Mouse (Mus musculus) common myeloid progenitor, adult 5-6 weeks (primary cell): ENCODE results near the gene Sass6. TPM values are rescaled to one million over a fixed set of nuclear protein-coding genes. Genes with fewer than 3 reads are reported as not detected.
"Not testable (repeated sequence)": the region's sequence is repeated elsewhere in the genome, so short reads cannot be mapped to it uniquely, and the experiment has no call there.

Experiments used
- ATAC-seq: replicated peaks from 2 replicates; pipeline ENCODE4 v1.8.0; 2016; ENCODE audit warnings: low read depth, mild to moderate bottlenecking, moderate TSS enrichment, inconsistent platforms; ENCODE audit not compliant: poor library complexity, severe bottlenecking
- total RNA-seq: library from RNA; stranded (forward); fragments of 200-1000, 187-1606 nt; gene quantifications from 2 replicates; pipeline ENCODE4 v1.2.3, GENCODE M21; 2017

Sass6 gene
- total RNA-seq, 1 experiment from 2014 or later, result 57.5 TPM

DNA sequence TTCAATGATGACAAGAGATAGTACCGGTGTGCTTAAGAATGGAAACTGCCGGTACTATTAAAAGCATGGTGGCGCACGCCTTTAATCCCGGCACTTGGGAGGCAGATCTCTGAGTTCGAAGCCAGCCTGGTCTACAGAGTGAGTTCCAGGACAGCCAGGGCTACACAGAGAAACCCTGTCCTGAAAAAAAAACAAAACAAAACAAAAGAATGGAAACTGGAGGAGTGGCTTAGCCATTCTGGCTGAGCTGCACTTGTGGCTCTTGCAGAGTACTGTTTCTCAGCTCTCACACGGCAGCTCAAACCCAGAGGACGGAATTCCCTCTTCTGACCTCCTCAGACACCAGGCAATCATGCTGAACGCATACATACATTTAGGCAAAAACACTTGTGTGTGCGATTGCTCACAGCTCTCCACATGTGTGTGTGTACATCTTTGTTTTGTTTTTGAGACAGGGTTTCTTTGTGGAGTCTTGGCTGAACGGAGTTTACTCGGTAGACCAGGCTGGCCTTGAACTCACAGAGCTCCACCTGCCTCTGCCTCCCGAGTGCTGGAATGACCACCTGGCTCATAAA lies 65.2 kb downstream of the Sass6 start:
- ATAC-seq, result no peak

DNA sequence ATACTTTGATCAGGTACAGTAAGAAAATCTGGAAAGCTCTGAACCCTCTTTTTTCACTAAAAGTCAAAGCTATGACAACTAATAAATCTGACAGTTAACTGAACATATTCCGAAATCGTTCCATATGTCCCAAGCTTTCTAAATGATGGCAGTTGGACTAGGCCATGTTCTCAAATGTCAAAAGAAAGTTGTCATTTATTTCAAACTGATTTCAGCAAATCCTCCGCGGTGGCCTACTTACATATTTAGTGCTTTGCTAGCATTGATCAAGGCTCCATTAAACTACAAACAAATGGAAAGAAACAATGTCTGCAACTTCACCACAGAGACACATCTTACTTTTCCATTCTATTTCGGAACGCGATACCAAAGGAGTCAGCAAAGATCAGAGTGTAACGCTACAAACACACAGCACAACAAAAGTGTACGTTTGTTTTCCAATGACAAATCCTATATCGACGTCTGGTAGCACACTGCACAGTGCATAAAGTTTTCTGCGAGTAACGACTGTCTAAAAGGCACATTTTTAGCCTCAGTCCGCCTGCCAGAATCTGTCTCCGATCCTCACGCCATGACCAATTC lies 66.6 kb downstream of the Sass6 start:
- no peak for ATAC-seq

DNA sequence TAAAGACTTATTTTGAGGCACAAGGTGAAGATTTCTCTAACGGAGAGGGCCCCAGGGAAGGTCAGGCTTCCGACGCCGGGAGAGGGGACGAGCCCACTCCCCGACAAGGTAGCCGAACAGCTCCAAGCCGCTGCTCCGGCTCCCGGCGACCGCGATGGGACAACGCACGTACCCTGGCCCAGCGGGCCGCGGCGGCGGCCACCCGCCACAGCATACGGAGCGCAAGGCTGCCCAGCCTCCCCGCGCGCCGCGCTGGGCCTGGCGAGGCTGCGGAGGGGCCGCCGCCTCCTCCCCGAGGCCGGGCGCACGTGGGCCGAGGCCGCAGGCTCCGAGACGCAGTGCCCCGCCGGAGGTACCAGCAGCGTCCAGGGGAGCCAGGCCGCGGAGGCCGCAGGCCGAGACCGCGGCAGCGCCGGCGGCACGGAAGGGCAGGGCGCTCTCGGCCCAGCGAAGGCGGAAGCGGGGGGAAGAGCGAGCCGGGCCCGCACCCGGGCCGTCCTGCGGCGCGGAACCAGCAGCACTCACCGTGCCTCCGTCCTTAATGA lies 67.2 kb downstream of the Sass6 start:
- ATAC-seq, result peak; percentile 39

DNA sequence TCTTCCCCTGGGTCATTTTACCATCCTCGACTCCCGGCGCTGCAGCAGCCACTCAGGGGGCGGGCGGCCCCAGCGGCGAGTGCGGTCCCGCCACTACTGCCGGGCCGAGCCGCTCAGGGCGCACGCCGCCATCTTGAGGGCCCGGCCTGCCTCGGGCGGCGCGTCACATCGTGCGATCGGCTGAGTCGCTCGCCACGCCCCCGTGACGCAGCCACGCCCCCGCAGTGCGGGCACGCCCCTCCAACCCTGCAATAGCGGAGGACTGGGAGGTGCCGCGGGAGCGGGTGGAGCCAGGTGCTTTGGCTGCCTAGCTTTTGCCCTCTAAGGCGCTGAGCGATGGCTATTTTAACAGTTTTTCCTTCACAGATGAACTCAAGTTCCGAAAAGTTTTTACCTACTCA lies 67.7 kb downstream of the Sass6 start, which contains the start of gene Mfsd14a:
Gene Mfsd14a (minus strand): TSS at position 215 of the 401 bp plus-strand sequence.
- peak; percentile 94 for ATAC-seq

DNA sequence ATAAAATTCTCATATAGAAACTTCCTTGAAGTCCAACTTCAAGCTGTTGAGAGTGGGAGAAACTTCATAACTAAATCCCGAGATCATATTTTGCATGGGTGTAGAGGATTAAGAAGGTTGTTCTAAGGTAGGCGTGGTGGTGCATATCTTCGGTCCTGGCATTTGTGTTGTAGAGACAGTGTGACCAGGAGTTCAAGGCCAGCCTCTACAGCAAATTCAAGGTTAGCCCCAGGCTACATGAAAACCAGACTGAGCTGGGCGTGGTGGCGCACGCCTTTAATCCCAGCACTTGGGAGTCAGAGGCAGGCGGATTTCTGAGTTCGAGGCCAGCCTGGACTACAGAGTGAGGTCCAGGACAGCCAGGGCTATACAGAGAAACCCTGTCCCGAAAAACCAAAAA lies 69.5 kb downstream of the Sass6 start:
- ATAC-seq, result not testable (repeated sequence)

Other genes starting within 250 kb of the Sass6 start
- 21.9 and 34.1 TPM in 2 replicates for gene Cdc14a, start 170.9 kb upstream of the Sass6 start, total RNA-seq
- 37.9 and 38.4 TPM in 2 replicates for gene Rtca, start 86.8 kb upstream of the Sass6 start, total RNA-seq
- gene Dbt, start 81.9 kb upstream of the Sass6 start, total RNA-seq, result 15.0 and 16.9 TPM in 2 replicates
- gene Lrrc39, start 32.0 kb upstream of the Sass6 start, total RNA-seq, result 0.27 and 0.53 TPM in 2 replicates
- gene Trmt13, start 19.6 kb downstream of the Sass6 start, total RNA-seq, result 47.6 and 51.1 TPM in 2 replicates
- 84.3 and 91.0 TPM in 2 replicates for gene Mfsd14a, start 67.7 kb downstream of the Sass6 start, total RNA-seq
- gene Gm43191, start 86.3 kb downstream of the Sass6 start, total RNA-seq, result not detected in 2 replicates
- gene Slc35a3, start 117.8 kb downstream of the Sass6 start, total RNA-seq, result 49.5 and 52.2 TPM in 2 replicates
- 7.5 and 10.9 TPM in 2 replicates for gene Agl, start 213.2 kb downstream of the Sass6 start, total RNA-seq